ENCODE assay signal across 26 mouse cellular contexts in genomic region chr5:107480194-107480593, GRCm38 (mm10). TPM values are rescaled to one million over a fixed set of nuclear protein-coding genes. Genes with fewer than 3 reads are reported as not detected.
DNase-seq lines count a peak whose midpoint lies in the region; ATAC-seq lines count a peak whose summit lies in the region.
"Had no signal": no experiment of that assay in that cellular context is flagged by ENCODE, and none has a peak within 500 bp of the region (broad histone marks: within the 10 kb centered on the region; RNA-seq: fewer than 3 reads in every experiment).

No protein-coding gene starts in this region.

- H3K27ac ChIP-seq in forebrain, embryonic 13.5 days: no peak overlapping the region
- H3K27ac ChIP-seq: embryonic facial prominence, embryonic 10.5 days; heart, embryonic 13.5 days; hindbrain, embryonic 12.5 days had no signal

- peaks cover 3% of the 10 kb centered on the region for H3K36me3 ChIP-seq in forebrain, embryonic 13.5 days (ENCODE audit: poor library complexity, severe bottlenecking)
- H3K36me3 ChIP-seq: hindbrain, embryonic 12.5 days had no signal

- no peak overlapping the region for H3K4me2 ChIP-seq in forebrain, embryonic 13.5 days
- H3K4me2 ChIP-seq: heart, embryonic 13.5 days; hindbrain, embryonic 12.5 days had no signal

- 96% methylated on average over 2 of the region's 2 CpGs for WGBS in forebrain, embryonic 13.5 days

- ATAC-seq in frontal cortex, adult (ENCODE audit: low TSS enrichment): peak; percentile 70
- ATAC-seq in megakaryocyte, adult 5-6 weeks (ENCODE audit: poor library complexity, severe bottlenecking): 0 out of 2 replicates have a peak, but pooled peaks have one; percentile 35
- ATAC-seq in forebrain, embryonic 13.5 days: no peak
- ATAC-seq: CD4-positive, CD25-positive, alpha-beta regulatory T cell, adult 4 months; forebrain, embryonic 14.5 days; hindbrain, embryonic 16.5 days; inflammation-experienced regulatory T-cells, adult 6 months; intestine, postnatal 0 days had no signal

- H3K9ac ChIP-seq in forebrain, embryonic 13.5 days: no peak overlapping the region
- H3K9ac ChIP-seq: heart, embryonic 13.5 days; hindbrain, embryonic 12.5 days had no signal

- no peak for DNase-seq in frontal cortex, postnatal 10 days (ENCODE audit: low spot score in 2 of 2)
- peak; percentile 25 for DNase-seq in brain, adult 2 months (ENCODE audit: low read depth, low spot score)
- DNase-seq in MN1 (ENCODE audit: low spot score): no peak
- DNase-seq in retina, embryonic 14.5 days (ENCODE audit: low spot score): no peak
- DNase-seq: adrenal gland, postnatal 10 days; B cell, adult 2 months; cerebellum, adult 11-12 months; cerebellum, adult 9-10 months; cerebellum, postnatal 25 days; gastrocnemius, postnatal 25 days; heart, adult 11 months; heart, postnatal 36 days had no signal

- H3K9me3 ChIP-seq in forebrain, embryonic 13.5 days (replicated peaks): no peaks in the 10 kb centered on the region
- H3K9me3 ChIP-seq: embryonic facial prominence, embryonic 10.5 days; heart, embryonic 13.5 days; hindbrain, embryonic 12.5 days had no signal

- H3K4me3 ChIP-seq in forebrain, embryonic 13.5 days: no peak overlapping the region
- H3K4me3 ChIP-seq: embryonic facial prominence, embryonic 10.5 days; heart, embryonic 13.5 days; hindbrain, embryonic 12.5 days had no signal

- H3K4me1 ChIP-seq in forebrain, embryonic 13.5 days: no peaks in the 10 kb centered on the region
- H3K4me1 ChIP-seq: hindbrain, embryonic 12.5 days had no signal

- no peaks in the 10 kb centered on the region for H3K27me3 ChIP-seq in forebrain, embryonic 13.5 days
- H3K27me3 ChIP-seq: heart, embryonic 13.5 days; hindbrain, embryonic 12.5 days had no signal

RNA-seq across cellular contexts. Expression of gene Gm42669, which starts 27.2 kb away (rescaled TPM):
- total RNA-seq in megakaryocyte, adult 5-6 weeks (2015): not detected in 2 replicates
- total RNA-seq in megakaryocyte, adult 5-6 weeks (2017): 0.04 TPM in 1 of 2 replicates, not detected in the other
- 0.57 and 0.71 TPM in 2 replicates for polyA plus RNA-seq in forebrain, embryonic 13.5 days (2015; fragmentation: Nextera tagmentation; extraction: Ambion mirVana)
- total RNA-seq: adrenal gland, postnatal 4 days; gastrocnemius, postnatal 25 days had no signal

RNA-seq across cellular contexts. Expression of gene Btbd8, which starts 42.4 kb away (rescaled TPM):
- 1.7 and 2.7 TPM in 2 replicates for total RNA-seq in megakaryocyte, adult 5-6 weeks (2015)
- 0.99 and 2.0 TPM in 2 replicates for total RNA-seq in megakaryocyte, adult 5-6 weeks (2017)
- polyA plus RNA-seq in forebrain, embryonic 13.5 days (2015; fragmentation: Nextera tagmentation; extraction: Ambion mirVana): 14.5 and 14.6 TPM in 2 replicates

RNA-seq across cellular contexts. Expression of gene Lpcat2b, which starts 48.8 kb away (rescaled TPM):
- not detected in 2 replicates for total RNA-seq in megakaryocyte, adult 5-6 weeks (2015)
- total RNA-seq in megakaryocyte, adult 5-6 weeks (2017): not detected in 2 replicates
- not detected in 2 replicates for polyA plus RNA-seq in forebrain, embryonic 13.5 days (2015; fragmentation: Nextera tagmentation; extraction: Ambion mirVana)
- total RNA-seq: adrenal gland, postnatal 10 days; adrenal gland, postnatal 4 days; gastrocnemius, postnatal 25 days; heart, postnatal 36 days had no signal
- polyA plus RNA-seq: CD4-positive, CD25-positive, alpha-beta regulatory T cell, adult 4 months; embryonic facial prominence, embryonic 10.5 days; embryonic facial prominence, embryonic 14.5 days; forebrain, embryonic 14.5 days; heart, embryonic 13.5 days; heart, postnatal 0 days; hindbrain, embryonic 12.5 days; hindbrain, embryonic 16.5 days; inflammation-experienced regulatory T-cells, adult 6 months; intestine, postnatal 0 days had no signal

RNA-seq across cellular contexts. Expression of gene 1700028K03Rik, which starts 54.3 kb away (rescaled TPM):
- not detected in 2 replicates for total RNA-seq in megakaryocyte, adult 5-6 weeks (2015)
- total RNA-seq in megakaryocyte, adult 5-6 weeks (2017): not detected in 2 replicates
- polyA plus RNA-seq in forebrain, embryonic 13.5 days (2015; fragmentation: Nextera tagmentation; extraction: Ambion mirVana): 0.06 and 0.11 TPM in 2 replicates
- total RNA-seq: gastrocnemius, postnatal 25 days; heart, postnatal 36 days had no signal
